Mouse (Mus musculus): ENCODE data around the gene Gm20388.

- TF ChIP-seq GATA1 (IDR thresholded peaks at IDR 0.05; ENCODE audit: low read length) (peak; percentile 100), TAL1 (IDR thresholded peaks at IDR 0.05; ENCODE audit: low read length) (peak; percentile 92)
Observed at GRCm38 (mm10) chr8:122309272-122309671, 2398.6 kb downstream of the Gm20388 start.

Data from erythroblast, embryonic 14.5 days (primary cell).